Mouse (Mus musculus): Measurements from ENCODE around the gene Ppfibp1. TPM values are rescaled to one million over a fixed set of nuclear protein-coding genes. Genes with fewer than 3 reads are reported as not detected.

Gene Ppfibp1
- total and polyA plus RNA-seq, 3 experiments, result 23.4 to 28.2 (median 28.2) TPM

DNA sequence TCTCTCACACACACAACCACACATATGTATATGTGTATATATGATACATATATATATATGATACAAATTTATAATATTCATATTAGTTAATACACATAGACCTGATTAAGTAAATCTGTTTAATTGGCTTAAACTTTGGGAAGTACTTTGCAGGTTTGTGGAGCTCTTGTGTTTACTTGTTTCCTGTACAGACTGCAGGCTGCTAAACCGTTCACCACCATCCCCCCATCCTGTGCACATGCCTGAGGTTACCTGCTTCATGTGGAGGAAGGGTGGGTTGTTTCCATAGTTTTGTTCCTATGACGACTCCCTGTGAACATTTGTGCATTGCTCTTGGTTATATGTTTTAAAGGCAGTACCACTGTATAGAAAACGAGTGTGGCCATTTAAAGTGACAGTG, 83.1 kb downstream of the Ppfibp1 start:
- dilution Hi-C loops (cut with MboI; ENCODE audit: extremely low pct_ligation_motif_present, extremely low pct_unique_long_range_greater_than_20kb, low sequenced_read_pairs) (no loop called here), in situ Hi-C loops (cut with MboI; ENCODE audit: low pct_ligation_motif_present, low pct_unique_long_range_greater_than_20kb, low sequenced_read_pairs) (no loop called here)
- peaks cover 0 to 3% of the 10 kb centered on the region in 2 experiments for H3K36me3 ChIP-seq (replicated peaks in 1 of 2; ENCODE audit: control insufficient read depth in 1 of 2, insufficient read depth in 1 of 2, low read length in 1 of 2)

DNA sequence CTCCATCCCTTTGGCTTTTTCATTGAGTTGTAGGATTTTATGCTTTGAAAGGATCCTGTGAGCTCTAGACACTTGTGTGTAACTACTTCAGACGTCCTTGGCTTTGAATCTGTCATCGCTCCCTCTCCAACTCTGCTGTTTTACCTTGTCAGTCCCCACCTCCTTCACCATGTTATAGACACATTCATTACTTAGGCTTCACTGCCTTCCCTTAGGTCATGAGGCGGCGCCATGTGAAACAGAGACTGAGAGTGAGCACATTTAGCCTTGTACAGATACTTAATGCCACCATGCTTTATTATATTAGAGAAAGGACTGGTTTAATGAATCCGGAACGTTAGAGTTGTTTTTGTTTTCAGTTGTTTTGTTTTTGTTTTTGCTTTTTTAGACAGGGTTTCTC, 83.7 kb downstream of the Ppfibp1 start:
- Histone ChIP-seq H3K27me3 (replicated peaks) (no peaks in the 10 kb centered on the region), H3K36me3 (replicated peaks in 1 of 2; ENCODE audit: control insufficient read depth in 1 of 2, insufficient read depth in 1 of 2, low read length in 1 of 2) (peaks cover under 1 to 7% of the 10 kb centered on the region in 2 experiments), H3K79me2 (replicated peaks; ENCODE audit: control insufficient read depth, extremely low read depth, insufficient read depth, poor library complexity, severe bottlenecking) (no peaks in the 10 kb centered on the region), H3K4me2 (ENCODE audit: insufficient read depth, low read depth, poor library complexity, severe bottlenecking) (no peak overlapping the region), H3K27ac (ENCODE audit: insufficient read depth, low read depth) (no peak overlapping the region), H3K4me3 (replicated peaks in 1 of 3; ENCODE audit: low read depth in 2 of 3, low read length in 2 of 3, poor library complexity in 1 of 3) (no peak overlapping the region), H3K9me3 (replicated peaks; ENCODE audit: low read length) (no peaks in the 10 kb centered on the region), H3K4me1 (ENCODE audit: control insufficient read depth in 1 of 2, insufficient read depth in 2 of 2) (no peaks in the 10 kb centered on the region), H3K9ac (ENCODE audit: insufficient read depth, low read depth) (no peak overlapping the region)
- dilution Hi-C loops (cut with MboI; ENCODE audit: extremely low pct_ligation_motif_present, extremely low pct_unique_long_range_greater_than_20kb, low sequenced_read_pairs) (no loop called here), in situ Hi-C loops (cut with MboI; ENCODE audit: low pct_ligation_motif_present, low pct_unique_long_range_greater_than_20kb, low sequenced_read_pairs) (no loop called here)
- TF ChIP-seq JUND (conservative IDR thresholded peaks at IDR 0.05; ENCODE audit: low read depth, low read length), result no peak
- TF ChIP-seq EP300 (IDR thresholded peaks at IDR 0.05; ENCODE audit: low read length), result no peak
- no peak for TF ChIP-seq RAD21 (IDR thresholded peaks at IDR 0.05; ENCODE audit: low read depth, low read length)
- no peak for TF ChIP-seq IRF4 (IDR thresholded peaks at IDR 0.05; ENCODE audit: low read depth, low read length)
- TF ChIP-seq ETS1 (conservative IDR thresholded peaks at IDR 0.05; ENCODE audit: low read depth, low read length), result no peak
- no peak for TF ChIP-seq PAX5 (IDR thresholded peaks at IDR 0.05; ENCODE audit: low read length)
- no peak for TF ChIP-seq SMC3 (IDR thresholded peaks at IDR 0.05; ENCODE audit: low read depth, low read length)
- TF ChIP-seq ZMIZ1 (IDR thresholded peaks at IDR 0.05; ENCODE audit: low read depth, low read length), result no peak
- DNase-seq (ENCODE audit: extremely low read depth), result no peak

More for the DNA sequence above, 83.1 kb downstream of the Ppfibp1 start:
- Histone ChIP-seq H3K9ac (ENCODE audit: insufficient read depth, low read depth) (no peak overlapping the region), H3K4me3 (replicated peaks in 1 of 3; ENCODE audit: low read depth in 2 of 3, low read length in 2 of 3, poor library complexity in 1 of 3) (no peak overlapping the region), H3K9me3 (replicated peaks; ENCODE audit: low read length) (no peaks in the 10 kb centered on the region), H3K4me1 (ENCODE audit: control insufficient read depth in 1 of 2, insufficient read depth in 2 of 2) (no peaks in the 10 kb centered on the region), H3K4me2 (ENCODE audit: insufficient read depth, low read depth, poor library complexity, severe bottlenecking) (no peak overlapping the region), H3K79me2 (replicated peaks; ENCODE audit: control insufficient read depth, extremely low read depth, insufficient read depth, poor library complexity, severe bottlenecking) (no peaks in the 10 kb centered on the region), H3K27me3 (replicated peaks) (no peaks in the 10 kb centered on the region), H3K27ac (ENCODE audit: insufficient read depth, low read depth) (no peak overlapping the region)
- DNase-seq (ENCODE audit: extremely low read depth), result no peak
- no peak for TF ChIP-seq KAT2A (IDR thresholded peaks at IDR 0.05; ENCODE audit: insufficient replicate concordance, low read length)
- TF ChIP-seq EP300 (IDR thresholded peaks at IDR 0.05; ENCODE audit: low read length), result no peak
- no peak for TF ChIP-seq MAX (IDR thresholded peaks at IDR 0.05; ENCODE audit: low read length)
- no peak for TF ChIP-seq TCF12 (IDR thresholded peaks at IDR 0.05; ENCODE audit: low read depth, low read length)
- TF ChIP-seq CHD2 (IDR thresholded peaks at IDR 0.05; ENCODE audit: low read length), result no peak
- no peak for TF ChIP-seq SIN3A (IDR thresholded peaks at IDR 0.05; ENCODE audit: low read length)
- no peak for TF ChIP-seq TBP (conservative IDR thresholded peaks at IDR 0.05; ENCODE audit: low read depth, low read length)
- TF ChIP-seq E2F4 (IDR thresholded peaks at IDR 0.05; ENCODE audit: insufficient replicate concordance, low read depth, low read length), result no peak
- TF ChIP-seq SMC3 (IDR thresholded peaks at IDR 0.05; ENCODE audit: low read depth, low read length), result no peak
- TF ChIP-seq JUND (conservative IDR thresholded peaks at IDR 0.05; ENCODE audit: low read depth, low read length), result no peak
- TF ChIP-seq ELF1 (IDR thresholded peaks at IDR 0.05; ENCODE audit: low read depth, low read length), result no peak
- TF ChIP-seq PAX5 (IDR thresholded peaks at IDR 0.05; ENCODE audit: low read length), result no peak
- TF ChIP-seq MYC (IDR thresholded peaks at IDR 0.05; ENCODE audit: low read depth, low read length), result no peak
- TF ChIP-seq BHLHE40 (IDR thresholded peaks at IDR 0.05; ENCODE audit: low read depth, low read length), result no peak
